Mouse (Mus musculus) adrenal gland, adult 2 months (tissue): ENCODE measurements around the gene Bloc1s4. TPM values are rescaled to one million over a fixed set of nuclear protein-coding genes. Genes with fewer than 3 reads are reported as not detected.

Source experiments
- DNase-seq: peaks from one replicate; pipeline ENCODE4 v3.0.0; 2021
- polyA plus RNA-seq: library from polyadenylated mRNA; depleted of rRNA; stranded (reverse); fragments of >200 nt; gene quantifications from 2 replicates; pipeline ENCODE4 v1.2.3, GENCODE M21; 2012; rRNA removed
- total RNA-seq, 2 experiments: library from RNA; stranded (reverse); gene quantifications; 2 replicates each; pipeline ENCODE4 v1.2.3; 2021

The Bloc1s4 gene
- total and polyA plus RNA-seq, 3 experiments: 21.9 to 64.9 (median 27.5) TPM

- DNase-seq: no peak
Observed at GRCm38 (mm10) chr5:36719135-36719534, 29.3 kb downstream of the Bloc1s4 start.

GRCm38 (mm10) chr5:36717889-36718288, 30.6 kb downstream of the Bloc1s4 start:
- no peak for DNase-seq

- DNase-seq: no peak
Observed at GRCm38 (mm10) chr5:36716816-36717215, 31.6 kb downstream of the Bloc1s4 start.

- DNase-seq: peak; percentile 43
Observed at GRCm38 (mm10) chr5:36714832-36715231, 33.6 kb downstream of the Bloc1s4 start.

- DNase-seq: no peak
Observed at GRCm38 (mm10) chr5:36713693-36714092, 34.8 kb downstream of the Bloc1s4 start.

GRCm38 (mm10) chr5:36712553-36713534, 35.6 kb downstream of the Bloc1s4 start:
- peak; percentile 97 for DNase-seq

- no peak for DNase-seq
Observed at GRCm38 (mm10) chr5:36711863-36712262, 36.6 kb downstream of the Bloc1s4 start.

- DNase-seq: no peak
Observed at GRCm38 (mm10) chr5:36705792-36706191, 42.7 kb downstream of the Bloc1s4 start.

- DNase-seq: no peak
Observed at GRCm38 (mm10) chr5:36705390-36705789, 43.1 kb downstream of the Bloc1s4 start.

GRCm38 (mm10) chr5:36704684-36705083, 43.8 kb downstream of the Bloc1s4 start:
- DNase-seq: no peak

- DNase-seq: no peak
Observed at GRCm38 (mm10) chr5:36700939-36701620, 47.4 kb downstream of the Bloc1s4 start.

- no peak for DNase-seq
Observed at GRCm38 (mm10) chr5:36698689-36699088, 49.8 kb downstream of the Bloc1s4 start.

- no peak for DNase-seq
Observed at GRCm38 (mm10) chr5:36698067-36698670, 50.3 kb downstream of the Bloc1s4 start.

Other genes with a start within 250 kb of the Bloc1s4 start
- gene Tbc1d14, start 155.4 kb downstream of the Bloc1s4 start, total RNA-seq: 10 to 100 TPM; 42.1 to 47.0 TPM
- gene Tbc1d14, start 155.4 kb downstream of the Bloc1s4 start, polyA plus RNA-seq: 16.3 and 18.8 TPM in 2 replicates
- 10 to 100 TPM; 64.4 to 83.5 TPM for gene D5Ertd579e, start 52.6 kb downstream of the Bloc1s4 start, total RNA-seq
- 13.7 and 13.9 TPM in 2 replicates for gene D5Ertd579e, start 52.6 kb downstream of the Bloc1s4 start, polyA plus RNA-seq
- 100 to 1,000 TPM; 435 to 767 TPM for gene Mrfap1, start 48.1 kb upstream of the Bloc1s4 start, total RNA-seq
- gene Mrfap1, start 48.1 kb upstream of the Bloc1s4 start, polyA plus RNA-seq: 215 and 251 TPM in 2 replicates
- 10 to 100 TPM; 54.6 to 59.1 TPM for gene Man2b2, start 82.0 kb upstream of the Bloc1s4 start, total RNA-seq
- gene Man2b2, start 82.0 kb upstream of the Bloc1s4 start, polyA plus RNA-seq: 143 TPM in 2 replicates
- 1 to 10 TPM; 4.0 to 6.9 TPM for gene Ppp2r2c, start 119.9 kb upstream of the Bloc1s4 start, total RNA-seq
- gene Ppp2r2c, start 119.9 kb upstream of the Bloc1s4 start, polyA plus RNA-seq: 5.1 and 8.3 TPM in 2 replicates
- gene Wfs1, start 240.6 kb upstream of the Bloc1s4 start, total RNA-seq: 100 to 1,000 TPM in 1 of 2 experiments, 10 to 100 TPM in 1; 32.6 to 122 TPM
- 39.2 and 91.2 TPM in 2 replicates for gene Wfs1, start 240.6 kb upstream of the Bloc1s4 start, polyA plus RNA-seq